Mouse (Mus musculus) heart, postnatal 4 days (tissue): ENCODE measurements around the gene Myo15b. TPM values are rescaled to one million over a fixed set of nuclear protein-coding genes. Genes with fewer than 3 reads are reported as not detected.

Source experiments
- DNase-seq: peaks from one replicate; pipeline ENCODE4 v3.0.0; 2021
- total RNA-seq, 2 experiments: library from RNA; stranded (reverse); gene quantifications; 2 replicates each; pipeline ENCODE4 v1.2.3; 2021

Gene Myo15b
- total RNA-seq, 2 experiments from 2014 or later: 0.16 to 0.19 TPM

DNA sequence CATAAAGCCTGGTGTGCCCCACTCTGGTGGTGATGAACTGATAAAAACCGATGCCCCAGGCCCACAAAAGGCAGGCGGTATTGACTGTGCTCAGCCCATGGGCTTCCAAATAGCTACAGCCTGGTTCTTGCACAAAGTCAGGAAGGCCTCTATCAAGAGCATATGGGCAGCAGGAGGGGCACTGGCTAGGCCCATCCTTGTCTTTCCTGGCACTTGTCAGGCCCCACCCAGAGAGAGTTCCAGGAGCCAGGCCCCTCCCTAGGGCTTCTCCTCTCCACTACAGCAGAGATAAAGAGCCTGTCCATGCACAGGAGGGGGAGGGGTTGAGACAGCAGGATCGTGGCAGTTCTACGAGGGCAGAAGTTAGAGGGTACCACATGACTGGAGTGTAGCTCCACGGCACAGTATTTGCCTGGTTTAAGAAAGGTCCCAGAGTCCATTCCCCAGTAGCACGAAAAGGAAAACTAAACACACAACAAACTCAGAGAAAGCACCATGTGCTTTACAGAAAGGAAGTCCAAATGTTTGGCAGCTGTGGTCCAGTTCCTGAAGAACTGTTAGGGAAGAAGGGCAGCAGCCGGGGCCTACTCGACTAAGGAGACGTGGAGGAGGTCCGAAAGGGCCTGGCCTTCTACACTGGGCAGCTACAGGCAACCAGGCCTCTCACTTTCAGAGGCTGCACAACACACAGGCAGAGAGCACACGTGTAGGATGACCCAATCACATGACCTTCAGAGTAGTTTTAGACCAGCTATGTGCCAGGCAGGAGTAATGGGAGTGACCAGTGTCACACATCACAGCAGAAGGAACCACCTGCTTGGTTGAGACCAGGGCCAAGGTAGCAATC lies 45.4 kb downstream of the Myo15b start:
- DNase-seq: peak; percentile 74

DNA sequence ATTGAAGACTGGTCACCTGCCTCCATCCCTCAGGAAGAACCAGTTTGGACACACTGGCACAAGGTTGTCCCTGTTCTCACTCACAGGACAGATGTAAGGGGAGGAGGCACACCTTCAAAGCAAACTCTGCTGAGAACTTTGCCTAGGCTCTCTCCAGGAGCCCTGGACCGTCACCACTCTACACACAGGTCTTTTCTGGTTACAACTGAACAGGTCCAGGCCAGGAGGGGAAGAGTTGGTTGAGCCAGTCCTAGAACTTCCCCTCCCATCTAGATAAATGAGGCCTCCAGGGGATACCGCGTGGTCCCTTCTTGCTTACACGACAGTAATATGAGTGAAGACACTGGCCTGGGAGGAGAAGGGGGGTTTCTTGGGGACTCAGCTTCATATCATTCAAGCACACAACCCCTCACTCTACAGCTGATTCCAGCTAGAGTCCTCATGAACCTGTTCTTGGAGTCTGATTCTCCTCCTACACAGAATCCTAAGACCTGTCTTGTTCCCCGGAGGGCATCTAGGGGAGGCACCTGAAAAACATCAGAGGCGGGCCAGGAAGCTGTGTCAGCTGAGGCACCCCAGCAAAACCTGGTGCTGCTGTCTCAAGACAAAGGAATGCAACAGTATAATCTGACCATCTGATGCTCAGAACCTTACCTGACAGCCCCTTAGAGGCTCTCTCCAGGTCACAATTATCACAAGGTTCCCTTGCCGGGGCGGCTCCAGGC lies 46.2 kb downstream of the Myo15b start:
- DNase-seq: no peak

DNA sequence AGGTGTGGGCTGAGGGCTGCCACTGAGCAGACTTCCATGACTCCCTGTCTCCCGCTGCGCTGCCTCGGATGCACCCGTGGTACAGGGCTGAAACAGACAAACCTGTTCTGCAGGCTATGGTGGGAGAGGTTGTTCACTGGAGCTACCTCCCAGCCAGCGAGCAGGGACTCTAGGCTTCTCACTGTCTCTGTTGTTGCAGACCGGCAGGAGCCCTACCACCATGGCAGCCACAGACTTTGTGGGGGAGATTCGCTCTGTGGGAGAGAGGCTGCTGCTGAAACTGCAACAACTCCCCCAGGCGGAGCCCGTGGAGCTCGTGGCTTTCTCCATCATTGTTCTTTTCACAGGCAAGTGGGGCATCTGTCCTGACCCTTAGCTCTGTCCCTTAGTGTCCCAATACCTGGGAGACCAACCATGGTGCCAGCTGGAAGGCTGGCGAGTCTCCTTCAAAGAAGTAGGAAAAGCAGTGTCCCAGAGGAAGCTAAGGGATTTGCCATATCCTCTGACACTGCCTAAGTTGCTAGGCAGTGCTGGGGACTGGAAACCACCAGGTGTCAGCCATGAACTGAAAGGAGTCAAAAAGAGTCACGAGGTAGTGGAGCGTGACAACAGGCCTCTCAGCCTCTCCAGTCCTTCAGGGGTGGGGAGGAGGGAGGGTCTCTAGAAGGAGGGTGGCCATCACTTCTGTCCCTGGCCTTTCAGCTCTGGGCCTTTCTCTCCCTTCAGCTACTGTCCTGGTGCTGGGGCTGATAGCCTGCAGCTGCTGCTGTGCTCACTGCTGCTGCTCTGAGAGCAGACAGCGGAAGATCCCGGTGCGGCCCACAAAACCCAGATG lies 47.0 kb downstream of the Myo15b start:
- DNase-seq: no peak

DNA sequence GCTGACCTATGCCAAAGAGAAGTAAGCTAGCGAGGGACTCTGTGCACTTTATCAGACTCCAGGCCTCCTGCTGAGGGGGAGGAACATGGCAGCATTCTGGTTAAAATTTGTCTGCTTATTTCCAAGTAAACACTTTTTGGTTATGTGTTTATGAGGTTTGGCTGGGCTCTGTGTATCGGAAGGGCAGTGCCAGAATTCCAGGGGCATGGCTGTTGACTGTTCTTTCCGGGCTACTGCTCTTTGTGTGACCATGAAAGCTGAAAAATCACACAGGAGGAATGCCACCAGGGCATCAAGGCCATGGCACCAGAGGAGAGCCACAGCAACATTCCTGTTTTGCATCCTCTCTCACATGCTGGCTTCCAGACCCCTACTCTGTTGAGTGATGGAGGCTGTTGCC lies 47.9 kb downstream of the Myo15b start:
- no peak for DNase-seq

DNA sequence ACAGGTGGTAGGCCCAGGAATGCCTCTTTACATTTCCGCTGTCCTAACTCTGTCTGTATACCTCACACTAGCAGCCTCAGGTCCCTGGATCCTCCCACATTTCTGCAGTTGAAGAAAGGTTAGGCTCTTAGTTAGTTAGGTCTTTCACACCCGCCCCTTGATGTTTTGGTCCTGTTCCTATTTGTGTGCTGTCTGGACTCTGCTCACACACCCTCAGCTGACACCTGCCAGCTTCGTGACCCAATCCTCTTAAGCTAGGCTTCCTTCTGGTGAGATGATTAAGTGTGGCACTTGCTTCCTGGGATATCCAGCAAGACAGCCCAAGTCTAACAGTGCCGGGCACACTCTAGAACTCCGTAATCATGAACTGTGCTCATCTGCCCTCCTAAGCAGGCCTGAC lies 48.3 kb downstream of the Myo15b start:
- DNase-seq: no peak

DNA sequence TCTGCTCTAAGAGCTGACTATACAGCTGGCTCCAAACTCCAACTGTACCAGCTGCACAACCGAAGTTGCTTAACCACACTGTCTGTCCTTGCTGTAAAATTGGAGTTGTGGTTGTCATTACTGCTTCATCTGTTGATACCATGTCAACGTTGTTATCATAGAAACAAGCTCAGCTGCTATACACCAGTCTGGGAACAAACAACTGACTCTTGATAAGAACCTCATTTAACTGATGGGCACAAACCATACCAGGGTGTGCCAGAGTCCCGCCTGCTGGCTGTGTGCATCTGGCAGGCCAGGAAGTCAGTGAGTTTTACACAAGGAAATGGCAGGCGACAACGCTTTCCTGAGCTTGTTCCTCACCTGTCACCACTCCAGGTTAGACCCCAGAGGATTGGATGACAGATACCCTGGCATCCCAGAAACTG lies 52.9 kb downstream of the Myo15b start:
- DNase-seq: peak; percentile 47

DNA sequence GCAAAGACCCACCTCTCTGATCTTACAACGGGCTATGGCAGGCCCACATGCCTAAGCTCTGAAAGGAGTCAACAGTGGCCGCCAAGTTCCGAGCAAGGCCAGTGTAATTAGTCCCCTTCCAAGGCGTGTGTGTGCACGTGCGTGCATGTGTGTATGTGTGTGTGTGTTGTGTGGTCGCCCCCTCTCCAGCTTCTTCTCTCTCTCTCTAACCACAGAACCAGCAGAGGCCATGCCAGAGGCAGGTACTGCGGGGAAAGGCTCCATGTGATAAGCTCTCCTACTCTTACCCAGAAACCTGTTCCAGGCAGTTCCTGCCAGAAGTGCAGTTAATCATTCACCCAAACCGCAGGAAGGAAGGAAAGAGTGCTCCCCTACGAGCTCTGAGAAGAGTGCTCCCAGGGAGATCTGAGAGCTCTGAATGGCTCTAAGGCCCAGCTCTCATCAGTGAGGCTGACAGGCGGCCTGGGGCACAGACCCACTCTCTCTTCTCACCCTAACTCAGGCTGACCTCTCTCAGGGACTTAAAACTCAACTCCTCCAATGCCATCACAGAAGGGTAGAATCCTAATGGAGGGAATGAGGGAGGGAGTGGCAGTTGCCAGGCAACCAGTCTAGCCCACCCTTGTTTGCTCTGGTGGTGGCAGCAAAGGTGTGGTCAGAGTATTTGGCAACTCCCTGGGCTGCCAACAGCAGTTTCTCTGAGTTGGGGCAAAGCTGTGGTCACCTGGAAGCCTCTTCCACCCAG lies 53.6 kb downstream of the Myo15b start, which contains the start of gene Smim6:
Gene Smim6 (plus strand): TSS at position 386 of the 745 bp plus-strand sequence.
- no peak for DNase-seq

DNA sequence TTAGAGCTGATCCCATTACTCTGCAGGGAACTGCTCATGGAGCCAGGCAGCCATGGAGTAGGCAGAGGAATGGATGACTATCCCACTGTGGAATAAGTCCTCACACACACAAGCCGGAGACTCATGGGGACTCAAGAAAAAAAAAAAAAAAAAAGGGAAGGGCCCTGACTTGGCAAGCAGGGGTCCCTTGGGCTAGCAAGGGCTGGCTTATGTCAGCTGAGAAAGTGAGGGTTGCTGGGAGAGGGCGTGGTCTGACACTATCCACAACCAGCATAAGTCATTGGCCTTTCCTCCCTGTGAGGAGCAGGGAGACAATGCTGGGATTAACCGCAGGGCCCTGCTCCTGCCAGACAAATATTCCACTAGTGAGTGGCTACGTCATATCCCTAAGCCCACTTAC lies 58.4 kb downstream of the Myo15b start:
- DNase-seq: no peak

DNA sequence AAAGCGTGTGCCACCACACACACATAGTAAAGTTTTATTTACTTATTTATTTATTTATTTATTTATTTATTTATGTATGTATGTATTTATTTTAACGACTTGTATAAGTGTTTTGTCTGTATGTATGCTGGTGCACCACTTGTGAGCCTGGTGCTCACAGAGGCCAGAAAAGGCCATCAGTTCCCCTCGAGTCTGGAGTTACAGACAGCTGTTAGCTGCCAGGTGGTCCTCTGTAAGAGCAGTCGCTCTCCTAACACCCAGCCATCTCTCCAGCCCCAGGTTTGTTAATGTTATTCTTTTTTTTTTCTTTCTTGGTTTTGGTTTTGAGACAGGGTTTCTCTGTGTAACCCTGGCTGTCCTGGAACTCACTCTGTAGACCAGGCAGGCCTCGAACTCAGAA lies 60.4 kb downstream of the Myo15b start:
- DNase-seq: no peak

DNA sequence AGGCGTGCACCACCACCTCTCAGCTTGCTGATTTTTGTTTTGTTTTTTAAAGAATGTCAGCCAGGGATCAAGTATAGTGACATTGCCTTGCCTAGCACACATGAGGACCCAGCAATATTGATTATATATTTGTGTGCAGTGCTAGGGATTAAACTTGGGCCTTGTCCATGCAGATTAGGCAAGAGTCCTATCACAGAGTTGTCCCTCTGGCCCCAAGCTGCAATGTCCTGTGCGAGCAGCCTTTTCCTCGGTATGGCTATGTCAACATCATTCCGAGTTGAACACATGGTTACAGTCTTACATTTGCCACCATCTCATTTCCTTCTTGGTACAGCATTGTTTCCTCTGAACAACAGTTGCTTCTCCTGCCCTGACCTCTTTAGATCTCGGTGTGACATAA lies 60.9 kb downstream of the Myo15b start:
- no peak for DNase-seq

DNA sequence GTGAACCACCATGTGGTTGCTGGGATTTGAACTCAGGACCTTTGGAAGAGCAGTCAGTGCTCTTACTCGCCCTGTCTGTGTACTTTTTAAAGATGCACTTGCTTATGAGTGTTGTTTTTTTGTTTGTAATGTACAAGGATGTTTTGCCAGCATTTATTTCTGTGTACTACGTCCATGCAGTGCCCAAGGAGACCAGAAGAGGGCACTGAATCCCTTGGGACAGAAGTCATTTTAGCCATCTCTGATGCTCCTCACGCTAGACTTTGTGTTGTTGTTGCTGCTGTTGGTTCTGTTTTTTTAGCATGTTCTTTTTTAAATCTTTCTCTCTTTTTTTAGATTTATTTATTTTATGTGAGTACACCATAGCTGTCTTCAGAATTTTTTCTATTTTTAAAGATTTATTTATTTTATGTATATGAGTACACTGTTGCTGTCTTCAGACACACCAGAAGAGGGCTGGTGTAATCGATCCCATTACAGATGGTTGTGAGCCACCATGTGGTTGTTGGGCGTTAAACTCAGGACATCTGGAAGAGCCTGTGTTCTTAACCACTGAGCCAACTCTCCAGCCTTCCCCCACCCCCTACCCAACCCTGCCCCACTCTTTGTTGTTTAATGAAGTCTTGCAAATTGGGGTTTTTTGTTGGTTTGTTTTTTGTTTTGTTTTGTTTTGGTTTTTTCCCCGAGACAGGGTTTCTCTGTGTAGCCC lies 62.1 kb downstream of the Myo15b start:
- DNase-seq: peak; percentile 62

DNA sequence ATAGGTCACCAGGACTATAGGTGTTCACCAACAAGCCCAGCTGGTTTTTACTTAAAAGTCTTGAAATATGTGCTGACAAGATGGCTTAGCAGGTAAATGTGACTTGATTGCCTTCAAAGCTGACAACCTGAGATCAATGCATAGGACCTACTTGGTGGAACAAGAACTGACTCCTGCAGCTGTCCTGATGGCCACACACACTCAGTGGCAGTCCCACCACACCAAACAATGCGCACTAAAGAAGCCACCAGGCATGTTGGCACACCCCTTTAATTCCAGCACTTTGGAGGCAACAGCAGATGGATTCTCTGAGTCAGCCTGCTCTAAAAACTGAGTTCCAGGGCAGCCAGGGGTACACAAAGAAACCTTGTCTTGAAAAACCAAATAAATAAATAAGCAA lies 63.8 kb downstream of the Myo15b start:
- DNase-seq: no peak

DNA sequence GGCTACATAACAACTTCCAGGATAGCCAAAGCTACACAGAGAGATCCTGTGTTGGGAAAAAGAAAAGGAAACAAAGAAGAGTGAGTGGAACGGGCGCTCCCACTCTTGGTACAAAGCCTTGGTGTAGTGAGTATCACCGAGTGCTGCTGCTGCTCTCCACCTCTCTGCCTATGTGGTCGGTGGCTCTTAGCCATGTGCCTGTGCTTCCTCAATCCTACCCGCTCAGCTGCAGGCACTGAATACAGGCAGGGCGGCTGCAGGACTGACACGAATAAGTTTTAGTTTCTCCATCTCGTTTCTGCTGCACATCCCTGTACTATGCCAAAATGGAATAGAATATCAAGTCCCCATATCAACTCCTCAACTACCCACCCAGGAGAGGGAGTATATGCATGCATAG lies 70.8 kb downstream of the Myo15b start:
- DNase-seq: no peak

DNA sequence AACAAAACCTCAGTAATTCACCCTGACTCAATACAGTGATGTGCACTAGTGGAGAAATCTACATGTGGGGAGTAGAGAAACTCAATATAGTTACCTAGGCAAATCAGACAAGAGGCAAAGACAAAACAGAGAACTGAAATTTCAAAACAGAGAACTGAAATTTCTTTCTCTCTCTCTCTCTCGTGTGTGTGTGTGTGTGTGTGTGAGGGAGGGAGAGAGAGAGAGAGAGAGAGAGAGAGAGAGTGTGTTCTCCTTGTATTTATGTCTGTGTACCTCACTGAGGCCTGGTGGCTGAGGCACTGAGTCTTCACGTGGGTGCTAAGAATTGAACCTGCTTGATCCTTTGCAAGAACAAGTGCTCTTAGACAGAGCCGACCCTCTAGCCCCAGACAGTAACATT lies 71.6 kb downstream of the Myo15b start:
- no peak for DNase-seq

DNA sequence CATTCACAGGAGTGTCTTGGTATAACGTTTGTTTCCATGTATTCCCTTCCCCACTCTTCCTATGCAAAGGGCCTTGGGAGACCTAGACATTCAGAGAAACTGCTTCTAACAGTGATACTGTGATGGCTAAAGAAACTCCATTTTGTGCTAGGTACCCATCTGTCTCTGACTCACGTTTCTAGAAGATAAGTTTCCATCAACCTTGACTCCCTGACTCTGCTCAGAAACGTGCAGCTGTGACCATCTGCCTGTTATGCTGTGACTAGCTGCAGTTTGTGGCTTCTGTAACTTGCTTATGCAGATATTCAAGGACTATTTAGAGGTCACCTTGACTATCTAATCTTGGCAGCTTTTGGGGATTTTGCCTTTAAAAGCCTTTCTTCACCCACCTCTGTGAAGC lies 73.0 kb downstream of the Myo15b start:
- DNase-seq: no peak

DNA sequence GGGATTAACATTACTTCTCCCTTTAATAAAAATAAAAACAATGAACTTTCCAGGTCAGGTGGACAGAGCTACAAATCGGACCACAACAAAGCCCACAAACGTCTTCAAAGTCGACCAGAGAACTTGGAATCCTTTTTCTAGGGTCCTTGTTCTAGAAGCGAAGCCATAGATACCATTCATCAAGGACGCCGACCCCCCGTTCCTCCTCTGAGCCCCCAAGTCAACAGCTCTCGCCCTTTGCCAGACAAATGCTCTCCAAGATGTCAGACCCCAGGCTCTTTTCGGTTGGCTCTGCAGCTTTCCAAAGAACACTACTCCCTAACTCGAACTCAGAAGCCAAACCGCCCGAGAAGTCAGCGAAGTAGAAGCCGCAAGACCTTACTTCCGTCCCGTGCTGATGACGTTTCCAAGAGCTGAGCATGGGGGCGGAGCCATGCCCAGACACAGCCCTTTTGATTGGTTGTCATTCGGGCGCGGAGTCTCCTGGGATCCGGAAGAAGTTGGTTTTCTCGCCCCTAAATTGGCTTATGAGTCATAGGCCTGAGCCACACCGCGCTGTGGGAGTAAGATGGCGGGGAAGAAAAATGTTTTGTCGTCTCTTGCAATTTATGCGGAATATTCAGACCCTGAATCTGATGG lies 75.0 kb downstream of the Myo15b start, which contains the start of the genes Sap30bp and Recql5:
Gene Sap30bp (plus strand): TSS at position 175 of the 639 bp plus-strand sequence.
Gene Recql5 (minus strand): TSS at position 370 of the 639 bp plus-strand sequence.
- DNase-seq: peak; percentile 98

DNA sequence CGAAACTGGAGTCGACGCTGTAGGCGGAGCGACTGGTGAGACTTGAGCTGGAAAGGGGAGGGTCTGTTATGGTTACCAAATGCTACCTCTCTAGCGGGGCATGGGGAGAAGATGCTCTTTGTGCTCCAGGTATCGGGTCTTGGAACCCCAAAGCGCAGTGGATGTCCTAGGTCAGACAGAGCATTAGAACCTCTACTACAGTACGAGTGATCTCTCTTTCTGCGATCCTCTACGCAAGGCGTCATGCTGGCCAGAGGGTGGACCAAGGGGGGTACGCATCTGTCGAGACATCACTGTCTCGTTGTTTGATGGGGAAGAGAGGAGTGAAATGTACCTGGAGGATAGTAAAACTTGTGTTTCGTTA lies 75.5 kb downstream of the Myo15b start:
- DNase-seq: no peak

DNA sequence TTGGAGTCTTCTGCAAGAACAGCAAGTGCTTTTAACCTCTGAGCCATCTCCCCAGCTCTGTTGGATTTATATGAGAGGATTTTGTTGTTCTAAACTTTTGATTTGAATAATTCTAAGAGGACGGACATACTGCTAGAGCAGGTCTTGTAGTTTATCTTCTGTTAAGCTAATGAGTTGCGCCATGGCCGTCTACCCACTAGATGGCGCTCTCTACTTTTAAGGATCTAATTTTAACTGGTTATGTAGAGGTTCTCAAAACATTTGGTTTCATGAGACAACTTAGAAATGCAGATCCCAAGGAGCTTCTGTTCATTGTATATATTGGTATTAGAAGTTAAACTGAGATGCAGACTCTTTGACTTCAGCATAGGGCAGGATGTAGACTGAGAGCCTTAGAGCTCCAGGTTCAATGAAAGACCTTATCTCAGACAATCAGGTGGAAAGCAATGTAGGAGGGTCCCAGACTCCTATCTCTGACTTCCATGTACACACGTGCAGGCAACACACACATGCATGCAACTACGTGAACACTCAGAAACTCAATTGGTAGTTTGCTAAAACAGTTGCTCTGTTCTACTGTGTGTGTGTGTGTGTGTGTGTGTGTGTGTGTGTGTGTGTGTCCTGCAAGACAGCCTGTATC lies 81.6 kb downstream of the Myo15b start:
- DNase-seq: peak; percentile 77

DNA sequence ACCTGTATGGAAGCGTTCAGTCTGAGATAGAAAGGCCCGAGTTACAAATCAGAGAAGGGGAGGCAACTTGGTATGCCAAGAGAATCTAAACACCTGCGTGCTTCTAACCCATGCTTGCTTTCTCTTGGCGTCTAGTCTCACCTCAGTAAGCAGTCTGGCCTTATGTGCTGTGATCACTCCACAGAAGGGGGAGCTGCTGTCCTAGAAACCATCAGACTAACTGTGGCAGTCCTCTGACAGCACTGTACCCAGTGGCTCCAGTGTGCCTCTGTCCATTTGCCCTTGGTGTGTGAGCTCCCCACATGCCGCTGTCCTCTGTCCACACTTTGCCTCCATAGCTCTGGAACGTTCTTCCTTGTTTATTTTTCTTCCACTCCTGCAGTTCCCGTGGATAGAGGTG lies 83.8 kb downstream of the Myo15b start:
- DNase-seq: no peak
